Mouse (Mus musculus) G1E (cell line): ENCODE data around the gene Fam216a. TPM values are rescaled to one million over a fixed set of nuclear protein-coding genes. Genes with fewer than 3 reads are reported as not detected.

Experiments
- ATAC-seq: 2 replicates; pipeline ENCODE4 v1.8.0; 2016; ENCODE audit warnings: mild to moderate bottlenecking; ENCODE audit not compliant: insufficient number of reproducible peaks, poor library complexity, low FRiP score, severe bottlenecking; ENCODE audit errors: extremely low read depth
- DNase-seq: peaks from one replicate; pipeline ENCODE4 v3.0.0; 2012; ENCODE audit warnings: low spot score
- H3K27me3 ChIP-seq: 2 replicates; pipeline ENCODE4 v1.6.1; 2012; ENCODE audit warnings: mild to moderate bottlenecking, low read length, inconsistent platforms; ENCODE audit not compliant: insufficient read depth
- H3K36me3 ChIP-seq: replicated peaks from 2 replicates; pipeline ENCODE3; 2012; ENCODE audit warnings: mild to moderate bottlenecking, inconsistent platforms
- H3K4me1 ChIP-seq: 2 replicates; pipeline ENCODE4 v1.6.1; 2012; ENCODE audit warnings: low read depth, low read length, inconsistent platforms, mixed read lengths; ENCODE audit not compliant: insufficient read depth
- H3K4me3 ChIP-seq: 2 replicates; pipeline ENCODE4 v1.5.1; 2012; ENCODE audit warnings: low read depth, mild to moderate bottlenecking, inconsistent platforms, low read length, moderate library complexity, mixed read lengths
- H3K9me3 ChIP-seq: replicated peaks from 2 replicates; pipeline ENCODE4 v1.6.1; 2012; ENCODE audit warnings: inconsistent platforms
- CTCF ChIP-seq: IDR thresholded peaks from 2 replicates; pipeline ENCODE4 v1.5.1; 2012; ENCODE audit warnings: low read depth, low read length, inconsistent platforms, mixed read lengths
- GATA1 ChIP-seq: IDR thresholded peaks from 2 replicates; pipeline ENCODE4 v1.6.1; 2012; ENCODE audit warnings: borderline replicate concordance, low read length, inconsistent platforms, mixed read lengths
- GATA2 ChIP-seq: IDR thresholded peaks from 2 replicates; pipeline ENCODE4 v1.6.1; 2012; ENCODE audit warnings: low read depth, low read length, inconsistent platforms, borderline replicate concordance
- POLR2AphosphoS5 ChIP-seq: IDR thresholded peaks from 2 replicates; pipeline ENCODE4 v1.6.1; 2012; ENCODE audit warnings: low read depth, low read length, inconsistent platforms; ENCODE audit not compliant: insufficient replicate concordance
- TAL1 ChIP-seq: conservative IDR thresholded peaks from 2 replicates; pipeline ENCODE4 v1.6.1; 2012; ENCODE audit warnings: low read depth, low read length, inconsistent platforms, mixed read lengths
- polyA plus RNA-seq: library from polyadenylated mRNA; stranded (reverse); fragments of >175 nt; gene quantifications from 2 replicates; pipeline ENCODE4 v1.2.3, GENCODE M21; 2012
- total RNA-seq, 2 experiments: library from RNA; stranded (forward) in 1 of 2; stranded (reverse) in 1 of 2; fragments of 200-1000 nt in 1 of 2; fragments of >200 nt in 1 of 2; fragmentation: Nextera tagmentation in 1 of 2; gene quantifications; 2 replicates each; pipeline ENCODE4 v1.2.3; 2014 to 2017

Gene Fam216a
- total and polyA plus RNA-seq, 3 experiments = 46.5 to 69.9 (median 53.4) TPM

DNA sequence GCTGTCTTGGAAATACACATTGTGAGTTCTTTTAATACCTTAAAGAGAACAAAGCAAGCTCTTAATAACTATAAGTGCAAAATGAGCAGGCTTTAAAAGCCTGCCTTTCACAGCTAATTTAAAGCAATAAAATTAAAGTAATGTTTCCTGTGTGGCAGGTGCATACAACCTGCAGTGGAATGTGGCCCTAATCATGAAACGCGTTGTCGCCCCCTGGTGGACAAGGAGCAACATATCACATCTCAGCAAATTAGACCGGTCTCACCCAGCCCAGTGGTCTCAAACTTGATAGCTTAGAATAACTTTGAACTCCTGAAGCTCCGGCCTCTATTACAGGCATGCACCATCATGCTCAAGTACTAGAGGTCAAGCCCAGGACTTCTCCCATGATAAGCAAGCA is 27.9 kb downstream of the Fam216a start:
- DNase-seq (peak; percentile 47), ATAC-seq (no peak)
- no peaks in the 10 kb centered on the region for H3K27me3 ChIP-seq
- H3K4me3 ChIP-seq = no peak overlapping the region
- peaks cover 9% of the 10 kb centered on the region for H3K9me3 ChIP-seq
- TF ChIP-seq CTCF = peak; percentile 62
- no peak for TF ChIP-seq POLR2AphosphoS5
- H3K36me3 ChIP-seq = peaks cover 41% of the 10 kb centered on the region
- H3K4me1 ChIP-seq = peaks cover 10% of the 10 kb centered on the region

DNA sequence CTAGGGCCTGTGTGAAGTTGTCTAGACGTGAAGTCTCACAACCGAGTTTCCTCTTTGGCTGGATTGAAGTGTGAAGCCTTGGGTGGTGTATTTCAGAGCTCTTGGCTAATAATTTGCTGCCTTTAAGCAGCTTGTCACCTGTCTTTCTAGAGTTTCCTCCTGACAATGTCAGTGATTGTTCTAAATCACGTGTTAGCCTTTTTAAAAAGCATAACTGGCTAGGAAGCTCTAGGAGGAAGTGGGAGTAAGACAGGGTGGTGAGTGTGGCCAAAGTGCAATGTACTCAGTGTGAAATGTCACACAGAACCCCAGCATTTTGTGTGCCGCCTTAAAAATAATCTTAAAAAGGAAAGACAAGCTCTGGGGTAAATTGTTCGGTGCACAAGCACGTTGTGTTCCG is 28.4 kb downstream of the Fam216a start:
- no peak for ATAC-seq
- Histone ChIP-seq H3K4me3 (no peak overlapping the region), H3K36me3 (peaks cover 42% of the 10 kb centered on the region), H3K4me1 (peaks cover 10% of the 10 kb centered on the region), H3K27me3 (no peaks in the 10 kb centered on the region), H3K9me3 (peaks cover 9% of the 10 kb centered on the region)
- DNase-seq = no peak
- TF ChIP-seq GATA1 (no peak), TAL1 (no peak), GATA2 (no peak), CTCF (no peak), POLR2AphosphoS5 (no peak)

DNA sequence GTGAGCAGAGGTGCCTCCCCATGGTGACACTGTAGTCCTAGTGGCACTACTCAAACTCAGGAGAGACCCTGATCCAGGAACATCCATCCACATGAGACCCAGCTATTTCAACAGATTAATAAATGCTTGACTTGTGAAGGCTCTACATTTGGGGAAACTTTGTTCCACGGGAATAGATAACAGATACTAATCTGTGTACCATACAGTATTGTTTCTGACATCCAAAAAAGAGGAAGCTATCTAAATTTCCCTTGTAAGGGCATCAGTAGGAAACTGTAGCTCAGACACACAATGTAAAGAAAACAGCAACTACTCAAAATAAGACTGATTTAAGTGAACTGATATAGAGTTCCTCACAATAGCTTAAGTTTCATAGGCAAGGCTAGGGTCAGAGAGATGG is 29.3 kb downstream of the Fam216a start:
- no peak for TF ChIP-seq POLR2AphosphoS5
- peaks cover 43% of the 10 kb centered on the region for H3K36me3 ChIP-seq
- no peak for ATAC-seq

DNA sequence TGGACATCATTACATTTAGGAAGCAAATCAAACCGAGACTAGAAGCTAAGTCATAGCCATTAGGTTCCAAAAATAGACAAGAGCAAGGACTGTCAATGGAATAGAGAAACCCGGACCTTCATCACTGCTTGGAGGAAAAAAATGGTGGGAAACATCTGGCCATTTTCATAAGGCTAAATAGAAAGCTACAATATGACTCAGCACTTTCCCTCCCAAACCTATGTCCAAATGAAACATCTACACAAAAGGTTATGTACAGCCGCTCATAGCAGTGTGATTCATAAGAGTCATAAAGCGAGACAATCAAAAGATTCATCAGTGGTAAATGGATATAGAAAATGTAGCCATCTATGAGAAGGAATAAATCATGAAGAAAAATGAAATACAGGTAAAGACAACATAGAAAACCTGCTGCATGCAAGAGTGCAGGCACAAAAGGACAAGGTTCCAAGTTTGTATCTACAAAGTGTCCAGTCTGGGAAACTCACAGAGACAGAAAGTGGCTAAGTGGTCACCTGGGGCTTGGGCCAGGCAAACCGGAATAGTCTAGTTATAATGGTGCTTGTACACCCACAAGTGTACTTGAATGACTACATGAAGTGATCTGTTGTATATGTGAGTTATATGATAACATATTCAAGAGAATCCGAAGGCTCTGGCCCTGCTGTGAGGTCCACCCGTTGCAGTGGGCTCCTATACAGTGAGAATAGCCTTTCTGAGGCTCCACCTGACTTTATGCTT is 35.4 kb downstream of the Fam216a start:
- DNase-seq (no peak), ATAC-seq (no peak)
- no peaks in the 10 kb centered on the region; the same call in 1 of the 2 replicates for H3K4me1 ChIP-seq
- no peaks in the 10 kb centered on the region for H3K27me3 ChIP-seq
- H3K9me3 ChIP-seq = no peaks in the 10 kb centered on the region
- TF ChIP-seq GATA1 = no peak
- no peak for TF ChIP-seq GATA2
- TF ChIP-seq TAL1 = no peak
- TF ChIP-seq POLR2AphosphoS5 = no peak
- no peak for TF ChIP-seq CTCF
- peaks cover 57% of the 10 kb centered on the region for H3K36me3 ChIP-seq
- H3K4me3 ChIP-seq = no peak overlapping the region

More for the DNA sequence above, 29.3 kb downstream of the Fam216a start:
- H3K4me1 ChIP-seq = peaks cover 10% of the 10 kb centered on the region
- DNase-seq = no peak
- H3K27me3 ChIP-seq = no peaks in the 10 kb centered on the region
- peaks cover 9% of the 10 kb centered on the region for H3K9me3 ChIP-seq
- no peak overlapping the region for H3K4me3 ChIP-seq

DNA sequence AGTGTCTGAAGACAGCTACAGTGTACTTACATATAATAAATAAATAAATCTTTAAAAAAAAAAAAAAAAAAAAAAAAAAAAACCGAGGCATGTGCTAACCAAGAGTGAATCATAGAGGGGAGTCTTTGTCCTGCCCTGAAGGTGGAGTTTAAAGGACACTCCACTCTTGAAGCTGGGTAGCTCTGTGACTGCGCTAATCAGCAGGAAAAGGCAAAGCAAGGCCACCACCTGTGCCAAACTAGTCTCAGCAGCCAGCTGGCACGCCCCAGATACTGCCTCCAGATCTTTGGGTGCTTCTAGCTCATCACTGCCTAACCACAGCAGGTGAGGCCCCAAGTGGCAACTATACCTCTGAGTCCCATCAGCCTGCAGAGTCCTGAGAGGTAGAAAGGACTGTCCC is 37.5 kb downstream of the Fam216a start:
- TF ChIP-seq GATA1 (no peak), TAL1 (no peak), CTCF (no peak), POLR2AphosphoS5 (no peak), GATA2 (no peak)
- H3K36me3 ChIP-seq = peaks cover 55% of the 10 kb centered on the region
- DNase-seq = no peak

DNA sequence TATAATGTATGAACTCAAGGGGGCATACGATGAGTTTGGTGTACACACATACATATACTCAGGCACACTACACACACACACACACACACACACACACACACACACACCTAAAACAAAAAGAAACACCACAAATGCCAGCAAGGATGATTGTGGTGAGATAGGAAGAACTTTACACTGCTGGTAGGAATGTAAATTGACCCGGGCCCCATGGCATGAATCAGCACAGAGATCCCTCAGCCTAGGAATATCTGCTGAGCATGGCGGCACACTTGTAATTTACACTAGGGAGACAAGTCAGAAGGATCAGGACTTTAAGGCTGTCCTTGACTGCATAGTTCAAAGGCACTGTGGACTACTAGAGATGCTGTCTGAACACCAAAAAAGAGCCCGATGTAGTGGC is 41.9 kb downstream of the Fam216a start:
- no peak overlapping the region for H3K4me3 ChIP-seq
- TF ChIP-seq CTCF = no peak
- TF ChIP-seq TAL1 = no peak
- no peak for TF ChIP-seq POLR2AphosphoS5
- TF ChIP-seq GATA2 = no peak
- no peak for TF ChIP-seq GATA1

More for the DNA sequence above, 37.5 kb downstream of the Fam216a start:
- Histone ChIP-seq H3K9me3 (no peaks in the 10 kb centered on the region), H3K27me3 (no peaks in the 10 kb centered on the region), H3K4me3 (no peak overlapping the region), H3K4me1 (peaks cover 2% of the 10 kb centered on the region)
- ATAC-seq = no peak

More for the DNA sequence above, 41.9 kb downstream of the Fam216a start:
- ATAC-seq (no peak), DNase-seq (no peak)
- H3K36me3 ChIP-seq = peaks cover 72% of the 10 kb centered on the region
- H3K9me3 ChIP-seq = no peaks in the 10 kb centered on the region
- peaks cover 2% of the 10 kb centered on the region for H3K4me1 ChIP-seq
- H3K27me3 ChIP-seq = no peaks in the 10 kb centered on the region
